Mouse (Mus musculus) midbrain, embryonic 11.5 days (tissue): ENCODE data around the gene Tmem163. TPM values are rescaled to one million over a fixed set of nuclear protein-coding genes. Genes with fewer than 3 reads are reported as not detected.
A peak's percentile ranks its signal among the peaks of the same experiment; 100 is the strongest.

Source experiments
- ATAC-seq: fragments of 200-750 bp; cut with Nextera tagmentation; 2 replicates; pipeline ENCODE4 v1.8.0; 2017; ENCODE audit warnings: moderate TSS enrichment, moderate library complexity; ENCODE audit not compliant: low FRiP score
- DNase-seq: peaks from one replicate; pipeline ENCODE4 v3.0.0; 2015; ENCODE audit warnings: low spot score; ENCODE audit errors: missing footprints
- H3K27ac ChIP-seq: fragments of 300-500 bp; sonication (generic); 2 replicates; pipeline ENCODE4 v1.5.1; 2014; ENCODE audit warnings: low read depth, low read length
- H3K27me3 ChIP-seq: fragments of 300-500 bp; sonication (generic); 2 replicates; pipeline ENCODE4 v1.6.1; 2014; ENCODE audit warnings: mild to moderate bottlenecking, low read length, moderate library complexity, mixed read lengths; ENCODE audit not compliant: control insufficient read depth, insufficient read depth
- H3K36me3 ChIP-seq: fragments of 300-500 bp; sonication (generic); 2 replicates; pipeline ENCODE4 v1.6.1; 2014; ENCODE audit warnings: mild to moderate bottlenecking, low read length, moderate library complexity, mixed read lengths; ENCODE audit not compliant: control insufficient read depth, insufficient read depth
- H3K4me1 ChIP-seq: fragments of 300-500 bp; sonication (generic); 2 replicates; pipeline ENCODE4 v1.6.1; 2014; ENCODE audit warnings: low read length; ENCODE audit not compliant: control insufficient read depth, insufficient read depth
- H3K4me2 ChIP-seq: fragments of 300-500 bp; sonication (generic); 2 replicates; pipeline ENCODE4 v1.6.1; 2014; ENCODE audit warnings: mild to moderate bottlenecking, moderate library complexity
- H3K4me3 ChIP-seq: fragments of 300-500 bp; sonication (generic); 2 replicates; pipeline ENCODE4 v1.5.1; 2014; ENCODE audit warnings: low read depth, low read length
- H3K9ac ChIP-seq: fragments of 300-500 bp; sonication (generic); 2 replicates; pipeline ENCODE4 v1.6.1; 2014; ENCODE audit warnings: low read length
- H3K9me3 ChIP-seq: fragments of 300-500 bp; sonication (generic); 2 replicates; pipeline ENCODE4 v1.6.1; 2016; ENCODE audit warnings: low read length; ENCODE audit not compliant: control insufficient read depth
- WGBS: fragments of 180-500 bp; shearing (Covaris S2); extraction: QIAGEN DNeasy Blood & Tissue Kit; methylation state at CpG from one replicate; pipeline ENCODE4 v1.1.7; 2014; 5-methylcytosine and 5-hydroxymethylcytosine counted together
- polyA plus RNA-seq: library from polyadenylated mRNA; unstranded; fragments of >200 nt; fragmentation: Nextera tagmentation; extraction: Ambion mirVana; gene quantifications from 2 replicates; pipeline ENCODE4 v1.2.1, GENCODE M21; 2014

Tmem163 gene
- polyA plus RNA-seq, 1 experiment from 2014 or later: 43.1 TPM

DNA sequence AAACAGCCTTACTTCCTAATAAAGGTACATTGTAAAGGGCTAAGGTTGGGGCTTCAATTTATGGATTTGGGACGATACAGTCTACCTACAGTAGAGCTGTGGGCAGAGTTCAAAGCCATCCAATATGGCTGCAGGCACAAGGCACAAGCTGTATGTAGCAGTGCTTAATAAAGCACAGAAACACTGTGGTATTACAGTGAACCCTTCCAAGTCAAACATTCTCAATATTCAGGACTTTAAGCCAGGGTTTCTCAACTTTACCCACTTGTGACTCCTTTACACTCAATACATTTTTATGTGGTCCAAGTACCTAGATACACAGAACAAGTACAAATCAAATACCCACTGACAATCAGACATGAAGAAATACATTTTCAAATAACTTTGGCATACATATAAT is 93.2 kb downstream of the Tmem163 start:
- no peaks in the 10 kb centered on the region for H3K27me3 ChIP-seq
- no peaks in the 10 kb centered on the region for H3K9me3 ChIP-seq
- no peak overlapping the region for H3K4me3 ChIP-seq
- no peak overlapping the region for H3K9ac ChIP-seq
- ATAC-seq (no peak), DNase-seq (peak; percentile 12)
- no peak overlapping the region for H3K4me2 ChIP-seq
- WGBS: 91% methylated on average over 1 of the region's 1 CpGs
- no peaks in the 10 kb centered on the region for H3K4me1 ChIP-seq
- no peak overlapping the region for H3K27ac ChIP-seq
- H3K36me3 ChIP-seq: no peaks in the 10 kb centered on the region

DNA sequence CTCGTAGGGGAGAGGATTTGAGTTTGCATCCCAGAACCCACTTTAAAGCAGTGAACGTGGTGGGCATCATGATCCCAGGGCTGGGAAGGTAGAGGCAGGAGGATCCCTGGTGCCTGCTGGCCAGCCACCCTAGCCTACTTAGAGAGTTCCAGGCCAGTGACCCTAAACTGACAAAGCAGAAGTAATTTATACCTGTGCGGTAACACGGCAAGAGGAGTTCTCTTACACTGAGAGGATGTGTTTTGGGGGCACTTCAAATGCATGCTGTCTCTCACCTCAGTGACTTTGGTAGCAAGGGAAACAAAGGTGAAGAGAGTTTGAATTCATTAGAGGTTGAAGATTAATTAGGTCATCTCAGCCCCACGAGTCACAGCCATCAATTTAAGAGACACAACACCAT is 101.4 kb downstream of the Tmem163 start:
- no peaks in the 10 kb centered on the region for H3K36me3 ChIP-seq
- no peak overlapping the region for H3K9ac ChIP-seq
- H3K9me3 ChIP-seq: no peaks in the 10 kb centered on the region
- peak; percentile 60 for DNase-seq
- H3K27me3 ChIP-seq: no peaks in the 10 kb centered on the region
- WGBS: 73% methylated on average over 5 of the region's 5 CpGs
- ATAC-seq: no peak
- H3K4me3 ChIP-seq: no peak overlapping the region
- peaks cover 21% of the 10 kb centered on the region for H3K4me1 ChIP-seq
- no peak overlapping the region for H3K4me2 ChIP-seq
- no peak overlapping the region for H3K27ac ChIP-seq

DNA sequence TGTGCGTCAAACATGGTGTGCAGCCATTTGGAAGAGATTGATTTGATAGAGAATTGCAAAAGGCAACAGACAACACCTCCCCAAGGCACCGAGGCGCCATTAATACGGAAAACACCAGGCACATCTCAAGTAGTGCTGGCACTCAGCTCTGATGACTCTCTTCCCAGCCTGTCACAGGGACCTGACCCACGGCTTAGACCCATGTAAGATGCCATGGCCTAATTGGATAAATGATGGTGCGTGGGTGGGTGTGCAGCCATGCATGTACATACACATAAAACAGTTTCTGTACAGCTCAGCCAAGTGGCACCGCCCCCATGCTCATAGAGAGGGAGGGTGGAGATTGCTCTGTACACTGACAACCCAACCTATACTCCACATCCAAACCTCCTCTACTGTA is 102.3 kb downstream of the Tmem163 start:
- H3K4me1 ChIP-seq: peaks cover 21% of the 10 kb centered on the region
- no peaks in the 10 kb centered on the region for H3K27me3 ChIP-seq
- ATAC-seq (peak; percentile 38), DNase-seq (peak; percentile 89)
- H3K36me3 ChIP-seq: no peaks in the 10 kb centered on the region
- WGBS: 60% methylated on average over 7 of the region's 7 CpGs
- H3K9me3 ChIP-seq: no peaks in the 10 kb centered on the region
- H3K9ac ChIP-seq: no peak overlapping the region
- H3K27ac ChIP-seq: no peak overlapping the region
- no peak overlapping the region for H3K4me3 ChIP-seq
- H3K4me2 ChIP-seq: no peak overlapping the region

DNA sequence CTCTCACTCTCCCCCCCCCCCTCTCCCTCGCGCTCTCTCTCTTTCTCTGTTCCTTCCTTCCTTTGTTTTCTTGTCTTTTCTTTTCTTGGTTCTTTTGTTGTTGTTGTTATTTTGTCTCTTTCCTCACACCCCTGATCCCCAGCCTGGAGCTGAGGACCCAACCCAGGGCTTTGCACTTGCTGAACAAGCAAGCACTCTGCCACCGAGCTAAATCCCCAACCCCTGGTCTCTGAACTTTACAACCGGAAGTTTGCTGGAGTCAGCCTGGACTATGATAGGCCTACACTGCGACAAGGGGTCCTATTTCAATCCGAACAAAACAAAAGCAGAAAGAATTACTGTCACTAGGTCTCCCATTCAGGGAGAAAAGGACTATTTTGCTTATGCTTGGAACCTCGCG is 102.8 kb downstream of the Tmem163 start:
- Histone ChIP-seq H3K4me2 (no peak overlapping the region), H3K9ac (no peak overlapping the region)

DNA sequence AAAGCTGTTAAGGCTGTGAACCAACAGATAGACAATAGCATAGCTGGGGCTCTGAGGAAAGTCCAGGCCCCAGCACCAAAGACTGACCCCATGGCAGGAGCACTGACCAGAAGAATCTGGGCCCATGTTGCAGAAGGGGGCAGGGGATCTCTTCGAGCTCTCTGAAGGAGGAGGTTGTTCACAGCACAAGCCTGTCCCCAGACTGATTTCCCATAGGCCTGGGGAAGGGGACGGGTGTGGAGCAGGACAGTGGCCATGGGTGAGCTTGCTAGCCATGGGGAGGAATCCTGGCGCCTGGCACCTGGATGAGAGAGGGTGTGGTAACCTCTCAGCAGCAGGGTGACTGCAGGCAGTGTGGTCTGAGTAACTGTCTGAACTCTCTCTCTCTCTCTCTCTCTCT is 103.2 kb downstream of the Tmem163 start:
- no peak overlapping the region for H3K4me2 ChIP-seq
- peak; percentile 54 for ATAC-seq
- no peak overlapping the region for H3K4me3 ChIP-seq

More for the DNA sequence above, 102.8 kb downstream of the Tmem163 start:
- H3K4me3 ChIP-seq: no peak overlapping the region
- peaks cover 21% of the 10 kb centered on the region for H3K4me1 ChIP-seq
- ATAC-seq: peak; percentile 28; the same call in 1 of the 2 replicates
- WGBS: 18% methylated on average over 8 of the region's 8 CpGs
- no peaks in the 10 kb centered on the region for H3K9me3 ChIP-seq
- H3K27me3 ChIP-seq: no peaks in the 10 kb centered on the region
- H3K27ac ChIP-seq: peak overlapping the region; percentile 25; the same call in 1 of the 2 replicates
- no peaks in the 10 kb centered on the region for H3K36me3 ChIP-seq
- no peak for DNase-seq

DNA sequence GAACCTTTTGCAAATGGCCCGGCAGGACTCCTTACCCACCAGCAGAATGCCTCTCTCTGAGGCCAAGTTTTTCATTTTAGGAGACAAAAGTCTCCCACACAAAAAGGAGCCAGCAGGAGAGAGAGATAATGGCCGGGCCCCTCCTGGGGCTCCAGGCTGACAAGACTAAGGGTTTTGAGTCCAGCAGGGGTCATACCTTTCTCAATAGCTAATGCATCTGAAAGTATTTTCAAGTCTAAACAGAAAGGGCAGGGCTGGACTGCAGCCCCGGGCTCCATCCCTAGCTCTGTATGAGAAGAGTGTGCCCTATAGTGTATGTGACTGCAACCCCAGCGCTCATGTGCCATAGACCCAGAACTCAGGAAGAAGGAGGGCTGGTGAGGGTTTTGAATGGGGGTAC is 103.7 kb downstream of the Tmem163 start:
- H3K27me3 ChIP-seq: no peaks in the 10 kb centered on the region
- peak; percentile 90 for DNase-seq
- no peak overlapping the region for H3K4me2 ChIP-seq
- peak; percentile 80 for ATAC-seq
- H3K9me3 ChIP-seq: no peaks in the 10 kb centered on the region
- no peak overlapping the region for H3K4me3 ChIP-seq
- peak overlapping the region; percentile 35 for H3K27ac ChIP-seq
- H3K36me3 ChIP-seq: no peaks in the 10 kb centered on the region
- WGBS: 8% methylated on average over 4 of the region's 4 CpGs
- H3K9ac ChIP-seq: no peak overlapping the region; the same call in 1 of the 2 replicates
- peaks cover 21% of the 10 kb centered on the region for H3K4me1 ChIP-seq

More for the DNA sequence above, 103.2 kb downstream of the Tmem163 start:
- Histone ChIP-seq H3K36me3 (no peaks in the 10 kb centered on the region), H3K9me3 (no peaks in the 10 kb centered on the region), H3K27me3 (no peaks in the 10 kb centered on the region), H3K4me1 (peaks cover 21% of the 10 kb centered on the region), H3K9ac (no peak overlapping the region; the same call in 1 of the 2 replicates), H3K27ac (peak overlapping the region; percentile 25)
- 13% methylated on average over 3 of the region's 3 CpGs for WGBS
- DNase-seq: peak; percentile 88

DNA sequence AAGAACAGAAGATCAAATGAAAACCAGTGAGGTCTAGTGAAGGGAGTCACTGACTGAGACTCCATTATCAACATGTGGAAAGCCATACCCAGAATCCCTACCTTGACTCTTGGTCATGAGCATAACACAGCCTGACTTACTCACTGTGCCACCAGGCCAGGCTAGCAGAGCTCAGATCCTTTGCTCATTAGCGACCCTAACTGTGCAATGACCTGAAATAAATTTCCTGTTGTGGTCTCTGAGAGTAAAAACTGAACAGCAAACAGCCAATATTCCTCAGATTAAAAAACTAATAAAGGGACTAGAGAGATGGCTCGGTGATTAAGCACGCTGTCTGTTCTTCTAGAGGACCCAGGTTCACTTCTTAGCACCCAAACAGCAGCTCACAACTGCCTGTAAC is 106.2 kb downstream of the Tmem163 start:
- 73% methylated on average over 3 of the region's 3 CpGs for WGBS
- no peak overlapping the region for H3K9ac ChIP-seq
- no peak overlapping the region for H3K27ac ChIP-seq
- H3K36me3 ChIP-seq: no peaks in the 10 kb centered on the region
- H3K4me3 ChIP-seq: no peak overlapping the region
- DNase-seq (no peak), ATAC-seq (no peak)
- H3K27me3 ChIP-seq: no peaks in the 10 kb centered on the region
- no peak overlapping the region for H3K4me2 ChIP-seq
- H3K9me3 ChIP-seq: no peaks in the 10 kb centered on the region
- peaks cover 21% of the 10 kb centered on the region for H3K4me1 ChIP-seq

DNA sequence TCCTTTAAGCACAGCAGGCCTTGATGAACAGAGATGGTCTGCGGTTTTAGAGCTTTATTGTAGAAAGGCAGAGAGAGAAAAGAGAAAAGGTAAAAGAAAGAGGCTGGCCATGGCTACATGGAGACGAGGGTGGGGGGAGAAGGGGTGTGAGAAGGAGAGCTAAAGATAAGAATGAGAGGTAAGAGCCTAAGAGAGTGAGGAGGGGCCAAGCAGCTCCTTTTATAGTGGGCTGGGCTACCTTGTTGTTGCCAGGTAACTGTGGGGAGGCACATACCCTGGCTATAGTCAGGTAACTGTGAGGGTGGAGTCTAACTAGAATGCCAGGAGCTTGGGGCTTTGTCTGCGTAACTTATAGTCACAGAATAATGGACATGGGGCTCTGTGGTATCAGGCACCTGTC is 110.7 kb downstream of the Tmem163 start:
- Histone ChIP-seq H3K36me3 (no peaks in the 10 kb centered on the region), H3K4me1 (no peaks in the 10 kb centered on the region), H3K9me3 (no peaks in the 10 kb centered on the region), H3K9ac (no peak overlapping the region), H3K4me3 (no peak overlapping the region), H3K4me2 (no peak overlapping the region), H3K27ac (no peak overlapping the region), H3K27me3 (no peaks in the 10 kb centered on the region)
- DNase-seq (no peak), ATAC-seq (no peak)
- WGBS: 82% methylated on average over 3 of the region's 3 CpGs

DNA sequence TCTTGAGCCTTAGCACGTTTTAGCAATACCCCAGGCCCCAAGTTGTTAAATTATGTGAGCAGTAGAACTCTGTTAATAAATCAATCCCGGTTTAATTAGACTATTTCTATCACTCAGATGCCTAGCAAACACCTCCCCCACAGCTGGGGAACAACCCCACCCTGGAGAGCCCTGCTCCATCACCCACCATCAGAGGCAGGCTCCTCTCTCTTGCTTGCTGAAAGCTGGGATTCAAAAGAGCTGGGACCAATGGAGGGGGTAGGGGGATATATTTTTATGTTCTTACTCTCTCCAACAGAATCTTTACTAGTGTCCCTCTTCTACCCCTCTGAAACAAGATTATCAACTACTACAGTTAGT is 122.9 kb downstream of the Tmem163 start:
- 62% methylated on average over 2 of the region's 2 CpGs for WGBS
- Histone ChIP-seq H3K27ac (peak overlapping the region; percentile 72), H3K9me3 (no peaks in the 10 kb centered on the region; the same call in 1 of the 2 replicates), H3K9ac (no peak overlapping the region), H3K4me2 (no peak overlapping the region), H3K27me3 (no peaks in the 10 kb centered on the region), H3K4me1 (no peaks in the 10 kb centered on the region), H3K4me3 (no peak overlapping the region), H3K36me3 (no peaks in the 10 kb centered on the region)
- ATAC-seq (peak; percentile 88), DNase-seq (no peak)
